Mouse (Mus musculus) MEL (cell line): ENCODE results near the gene Lhfpl2. TPM values are rescaled to one million over a fixed set of nuclear protein-coding genes. Genes with fewer than 3 reads are reported as not detected.

ENCODE experiments used
- DNase-seq: peaks from one replicate; pipeline ENCODE4 v3.0.0; 2011; ENCODE audit warnings: low read depth, low spot score
- H3K27ac ChIP-seq: 2 replicates; pipeline ENCODE4 v1.5.1; 2012; ENCODE audit warnings: low read depth, mild to moderate bottlenecking, control low read depth, low read length, moderate library complexity; ENCODE audit not compliant: control insufficient read depth
- H3K27me3 ChIP-seq, 2 experiments: fragments of 150-350 bp in 1 of 2; sonication (generic) in 1 of 2; 2 replicates each; pipeline ENCODE4 v1.6.1; 2012; ENCODE audit warnings: low read length in 2 of 2, mild to moderate bottlenecking in 2 of 2, improper control_type of control experiment in 1 of 2, moderate library complexity in 1 of 2; ENCODE audit not compliant: insufficient read depth in 2 of 2, control insufficient read depth in 1 of 2
- H3K36me3 ChIP-seq, 2 experiments: 2 replicates each; pipeline ENCODE4 v1.6.1; 2012 to 2014; ENCODE audit warnings: low read length in 2 of 2, improper control_type of control experiment in 1 of 2, inconsistent platforms in 1 of 2, mild to moderate bottlenecking in 1 of 2; ENCODE audit not compliant: insufficient read depth in 2 of 2, control insufficient read depth in 1 of 2
- H3K4me1 ChIP-seq, 2 experiments: fragments of 150-350 bp in 1 of 2; sonication (generic) in 1 of 2; 2 replicates each; pipeline ENCODE4 v1.6.1; 2012; ENCODE audit warnings: low read length in 2 of 2, improper control_type of control experiment in 1 of 2, mild to moderate bottlenecking in 1 of 2; ENCODE audit not compliant: insufficient read depth in 2 of 2, control insufficient read depth in 1 of 2
- H3K4me3 ChIP-seq, 2 experiments: fragments of 150-350 bp in 1 of 2; sonication (generic) in 1 of 2; 2 replicates each; pipeline ENCODE4 v1.5.1; 2012; ENCODE audit warnings: low read depth in 2 of 2, low read length in 2 of 2, mild to moderate bottlenecking in 2 of 2, moderate library complexity in 2 of 2, control low read depth in 1 of 2, improper control_type of control experiment in 1 of 2; ENCODE audit not compliant: control insufficient read depth in 1 of 2, insufficient read depth in 1 of 2
- H3K79me2 ChIP-seq: 2 replicates; pipeline ENCODE4 v1.6.1; 2012; ENCODE audit warnings: mild to moderate bottlenecking, low read length, moderate library complexity; ENCODE audit not compliant: control insufficient read depth, poor library complexity, insufficient read depth
- H3K9ac ChIP-seq: 2 replicates; pipeline ENCODE4 v1.6.1; 2012; ENCODE audit warnings: low read depth, mild to moderate bottlenecking, control low read depth, low read length, moderate library complexity; ENCODE audit not compliant: control insufficient read depth, poor library complexity, severe bottlenecking
- H3K9me3 ChIP-seq: fragments of 150-350 bp; sonication (generic); replicated peaks from 2 replicates; pipeline ENCODE4 v1.6.1; 2012; ENCODE audit warnings: mild to moderate bottlenecking, low read length, improper control_type of control experiment, moderate library complexity; ENCODE audit not compliant: insufficient read depth
- BHLHE40 ChIP-seq: IDR thresholded peaks from 2 replicates; pipeline ENCODE4 v1.6.1; 2012; ENCODE audit warnings: low read depth, mild to moderate bottlenecking, inconsistent platforms, low read length, improper control_type of control experiment, borderline replicate concordance
- CHD1 ChIP-seq: IDR thresholded peaks from 2 replicates; pipeline ENCODE4 v1.6.1; 2012; ENCODE audit warnings: low read depth, mild to moderate bottlenecking, inconsistent platforms, low read length, improper control_type of control experiment
- CHD2 ChIP-seq: IDR thresholded peaks from 2 replicates; pipeline ENCODE4 v1.6.1; 2011; ENCODE audit warnings: low read length, improper control_type of control experiment
- E2F4 ChIP-seq: IDR thresholded peaks from 2 replicates; pipeline ENCODE4 v1.6.1; 2011; ENCODE audit warnings: low read depth, low read length, improper control_type of control experiment, borderline replicate concordance
- ELF1 ChIP-seq: IDR thresholded peaks from 2 replicates; pipeline ENCODE4 v1.6.1; 2014; ENCODE audit warnings: low read depth, mild to moderate bottlenecking, inconsistent platforms, low read length, improper control_type of control experiment, moderate library complexity
- EP300 ChIP-seq, 2 experiments: IDR thresholded peaks; 2 replicates each; pipeline ENCODE4 v1.6.1; 2011; ENCODE audit warnings: improper control_type of control experiment in 2 of 2, low read length in 2 of 2, low read depth in 1 of 2, mild to moderate bottlenecking in 1 of 2
- ETS1 ChIP-seq: IDR thresholded peaks from 2 replicates; pipeline ENCODE4 v1.6.1; 2012; ENCODE audit warnings: low read depth, mild to moderate bottlenecking, inconsistent platforms, low read length, improper control_type of control experiment, moderate library complexity
- JUND ChIP-seq: IDR thresholded peaks from 2 replicates; pipeline ENCODE4 v1.6.1; 2011; ENCODE audit warnings: low read depth, mild to moderate bottlenecking, improper control_type of control experiment, low read length
- KAT2A ChIP-seq: conservative IDR thresholded peaks from 2 replicates; pipeline ENCODE4 v1.6.1; 2012; ENCODE audit warnings: low read depth, low read length, improper control_type of control experiment, inconsistent platforms
- MAFK ChIP-seq: IDR thresholded peaks from 2 replicates; pipeline ENCODE4 v1.6.1; 2011; ENCODE audit warnings: low read depth, mild to moderate bottlenecking, low read length, improper control_type of control experiment, borderline replicate concordance
- MAX ChIP-seq: IDR thresholded peaks from 2 replicates; pipeline ENCODE4 v1.6.1; 2011; ENCODE audit warnings: low read length, improper control_type of control experiment
- MAZ ChIP-seq: IDR thresholded peaks from 2 replicates; pipeline ENCODE4 v1.6.1; 2012; ENCODE audit warnings: low read depth, mild to moderate bottlenecking, inconsistent platforms, low read length, improper control_type of control experiment
- MYC ChIP-seq: IDR thresholded peaks from 2 replicates; pipeline ENCODE4 v1.6.1; 2011; ENCODE audit warnings: low read depth, mild to moderate bottlenecking, low read length, improper control_type of control experiment, moderate library complexity
- POLR2A ChIP-seq, 2 experiments: IDR thresholded peaks; 2 replicates each; pipeline ENCODE4 v1.6.1; 2011 to 2012; ENCODE audit warnings: low read length in 2 of 2, mild to moderate bottlenecking in 2 of 2, control low read depth in 1 of 2, improper control_type of control experiment in 1 of 2, low read depth in 1 of 2, moderate library complexity in 1 of 2; ENCODE audit not compliant: control insufficient read depth in 1 of 2, insufficient read depth in 1 of 2, poor library complexity in 1 of 2
- POLR2AphosphoS2 ChIP-seq: IDR thresholded peaks from 2 replicates; pipeline ENCODE4 v1.6.1; 2011; ENCODE audit warnings: low read length, improper control_type of control experiment
- SMC3 ChIP-seq: IDR thresholded peaks from 2 replicates; pipeline ENCODE4 v1.6.1; 2011; ENCODE audit warnings: low read depth, low read length, improper control_type of control experiment
- TAL1 ChIP-seq: IDR thresholded peaks from 2 replicates; pipeline ENCODE4 v1.6.1; 2012; ENCODE audit warnings: mild to moderate bottlenecking, inconsistent platforms, low read length, moderate library complexity, mixed read lengths
- USF1 ChIP-seq: IDR thresholded peaks from 2 replicates; pipeline ENCODE4 v1.6.1; 2014; ENCODE audit warnings: low read depth, mild to moderate bottlenecking, inconsistent platforms, low read length, improper control_type of control experiment, moderate library complexity
- USF2 ChIP-seq, 2 experiments: IDR thresholded peaks; 2 replicates each; pipeline ENCODE4 v1.6.1; 2011 to 2012; ENCODE audit warnings: improper control_type of control experiment in 2 of 2, low read length in 2 of 2, borderline replicate concordance in 1 of 2, inconsistent platforms in 1 of 2, low read depth in 1 of 2, mild to moderate bottlenecking in 1 of 2; ENCODE audit not compliant: insufficient read depth in 1 of 2
- ZNF384 ChIP-seq: IDR thresholded peaks from 2 replicates; pipeline ENCODE4 v1.6.1; 2012; ENCODE audit warnings: low read depth, mild to moderate bottlenecking, inconsistent platforms, low read length, improper control_type of control experiment
- polyA plus RNA-seq, 2 experiments: library from polyadenylated mRNA; stranded (reverse) in 1 of 2; unstranded in 1 of 2; fragments of >175 nt in 1 of 2; fragments of >200 nt in 1 of 2; gene quantifications; 2 replicates each; pipeline versions ENCODE4 v1.2.1 to v1.2.4; 2012; ENCODE audit warnings: low replicate concordance in 2 of 2, low read depth in 1 of 2; ENCODE audit not compliant: insufficient read length in 2 of 2, insufficient read depth in 1 of 2, missing spikeins in 1 of 2
- total RNA-seq: library from RNA; depleted of rRNA; stranded (reverse); fragments of 300-350 nt; gene quantifications from 2 replicates; pipeline ENCODE4 v1.2.3, GENCODE M21; 2012

The Lhfpl2 gene
- total and polyA plus RNA-seq, 3 experiments = 24.5 to 30.2 TPM; not detected in 1

GRCm38 (mm10) chr13:94240873-94241272 is 183.3 kb downstream of the Lhfpl2 start:
- Histone ChIP-seq H3K79me2 (no peaks in the 10 kb centered on the region), H3K9ac (no peak overlapping the region), H3K4me3 (no peak overlapping the region), H3K27me3 (peaks cover 0 to 5% of the 10 kb centered on the region in 2 experiments; a peak in 2 of 4 replicates), H3K27ac (no peak overlapping the region), H3K9me3 (no peaks in the 10 kb centered on the region), H3K36me3 (no peaks in the 10 kb centered on the region), H3K4me1 (no peaks in the 10 kb centered on the region)
- no peak for TF ChIP-seq CHD2
- TF ChIP-seq JUND = no peak
- TF ChIP-seq CHD1 = no peak
- DNase-seq = no peak

- no peaks in the 10 kb centered on the region for H3K36me3 ChIP-seq
- no peaks in the 10 kb centered on the region for H3K79me2 ChIP-seq
- no peak overlapping the region for H3K4me3 ChIP-seq
- H3K9me3 ChIP-seq = no peaks in the 10 kb centered on the region
- no peak for DNase-seq
- peaks cover 0 to 6% of the 10 kb centered on the region in 2 experiments; a peak in 2 of 4 replicates for H3K27me3 ChIP-seq
- H3K9ac ChIP-seq = no peak overlapping the region
- no peaks in the 10 kb centered on the region for H3K4me1 ChIP-seq
- H3K27ac ChIP-seq = no peak overlapping the region
- TF ChIP-seq KAT2A (no peak), MAFK (no peak), MYC (no peak), POLR2AphosphoS2 (no peak), ELF1 (no peak), ETS1 (no peak), EP300 (IDR thresholded peaks at IDR 0.05; ENCODE audit: low read depth in 1 of 2, low read length in 2 of 2) (no peak), POLR2A (IDR thresholded peaks at IDR 0.05; ENCODE audit: control insufficient read depth in 1 of 2, insufficient read depth in 1 of 2, low read depth in 1 of 2, low read length in 2 of 2, poor library complexity in 1 of 2) (no peak), MAX (no peak), SMC3 (no peak)
Measured at GRCm38 (mm10) chr13:94241892-94242524, 184.4 kb downstream of the Lhfpl2 start.

GRCm38 (mm10) chr13:94242897-94243296 is 185.3 kb downstream of the Lhfpl2 start:
- Histone ChIP-seq H3K9ac (no peak overlapping the region), H3K27me3 (peaks cover 0 to 6% of the 10 kb centered on the region in 2 experiments; a peak in 2 of 4 replicates), H3K9me3 (no peaks in the 10 kb centered on the region), H3K4me3 (no peak overlapping the region), H3K79me2 (no peaks in the 10 kb centered on the region), H3K36me3 (no peaks in the 10 kb centered on the region), H3K4me1 (no peaks in the 10 kb centered on the region), H3K27ac (no peak overlapping the region)
- no peak for TF ChIP-seq USF2 (IDR thresholded peaks at IDR 0.05; ENCODE audit: borderline replicate concordance in 1 of 2, insufficient read depth in 1 of 2, low read depth in 1 of 2, low read length in 2 of 2)
- TF ChIP-seq ZNF384 = no peak
- TF ChIP-seq ETS1 = no peak
- TF ChIP-seq TAL1 = no peak
- no peak for TF ChIP-seq MAX
- TF ChIP-seq MYC = no peak
- TF ChIP-seq USF1 = no peak
- no peak for TF ChIP-seq MAZ
- no peak for TF ChIP-seq SMC3
- no peak for TF ChIP-seq BHLHE40
- no peak for TF ChIP-seq E2F4
- TF ChIP-seq KAT2A = no peak
- no peak for DNase-seq
